Mouse (Mus musculus): Measurements from ENCODE around the gene Zfp418.
"Not testable (repeated sequence)": the region's sequence is repeated elsewhere in the genome, so short reads cannot be mapped to it uniquely, and the experiment has no call there.

Gene Zfp418

GRCm38 (mm10) chr7:7171227-7172147, at the start of gene Zfp418:
Gene Zfp418, plus strand, starts transcription at chr7:7171330.
- DNase-seq, result peak; percentile 74

GRCm38 (mm10) chr7:7121602-7121980, 49.5 kb upstream of the Zfp418 start:
- DNase-seq, result no peak

GRCm38 (mm10) chr7:7130491-7131124, 40.5 kb upstream of the Zfp418 start:
- DNase-seq, result not testable (repeated sequence)

- no peak for DNase-seq
These were observed 38.4 kb upstream of the Zfp418 start for GRCm38 (mm10) chr7:7132751-7133150.

- peak; percentile 68 for DNase-seq
These were observed 34.7 kb upstream of the Zfp418 start, which contains the start of gene Zfp773 for GRCm38 (mm10) chr7:7136379-7136866. Gene Zfp773, minus strand, starts transcription at chr7:7136755.

GRCm38 (mm10) chr7:7144215-7144614, 26.9 kb upstream of the Zfp418 start:
- no peak for DNase-seq

- no peak for DNase-seq
These were observed 25.0 kb upstream of the Zfp418 start for GRCm38 (mm10) chr7:7145991-7146608.

- DNase-seq, result no peak
These were observed 14.8 kb downstream of the Zfp418 start for GRCm38 (mm10) chr7:7185897-7186296.

GRCm38 (mm10) chr7:7187417-7188190, 16.5 kb downstream of the Zfp418 start:
- no peak for DNase-seq

- peak; percentile 75 for DNase-seq
These were observed 17.2 kb downstream of the Zfp418 start for GRCm38 (mm10) chr7:7188191-7188942.

GRCm38 (mm10) chr7:7209313-7210151, 38.4 kb downstream of the Zfp418 start, which contains the start of gene Zfp772:
Gene Zfp772, minus strand, starts transcription at chr7:7209998.
- peak; percentile 61 for DNase-seq
